Mouse (Mus musculus) kidney, postnatal 10 days (tissue): ENCODE results near the gene 1810010D01Rik.

Source experiments
- DNase-seq: peaks from one replicate; pipeline ENCODE4 v3.0.0; 2021; ENCODE audit warnings: mixed read lengths

1810010D01Rik gene

DNA sequence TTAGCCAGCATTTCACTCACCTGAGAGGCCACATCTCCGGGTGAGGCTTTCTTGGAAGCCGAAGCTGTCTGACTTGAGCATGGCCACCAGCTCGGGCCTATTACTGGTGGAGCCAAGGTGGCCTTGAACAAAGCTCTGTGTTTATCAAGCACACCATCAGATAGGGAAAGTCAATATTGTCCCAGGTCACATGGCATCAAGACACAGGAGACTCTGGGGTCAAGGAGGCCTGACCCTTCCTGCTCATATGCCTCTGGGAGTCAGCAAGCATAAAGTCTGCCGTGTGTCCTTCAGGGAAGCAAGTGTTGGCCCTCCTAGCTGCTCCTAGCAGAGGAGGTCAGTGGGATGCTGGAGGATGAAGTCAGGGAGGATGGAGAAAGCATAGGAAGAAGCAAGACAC, at the start of gene 1810010D01Rik:
Gene 1810010D01Rik (minus strand): TSS at position 114 of the 400 bp plus-strand sequence.
- no peak for DNase-seq

DNA sequence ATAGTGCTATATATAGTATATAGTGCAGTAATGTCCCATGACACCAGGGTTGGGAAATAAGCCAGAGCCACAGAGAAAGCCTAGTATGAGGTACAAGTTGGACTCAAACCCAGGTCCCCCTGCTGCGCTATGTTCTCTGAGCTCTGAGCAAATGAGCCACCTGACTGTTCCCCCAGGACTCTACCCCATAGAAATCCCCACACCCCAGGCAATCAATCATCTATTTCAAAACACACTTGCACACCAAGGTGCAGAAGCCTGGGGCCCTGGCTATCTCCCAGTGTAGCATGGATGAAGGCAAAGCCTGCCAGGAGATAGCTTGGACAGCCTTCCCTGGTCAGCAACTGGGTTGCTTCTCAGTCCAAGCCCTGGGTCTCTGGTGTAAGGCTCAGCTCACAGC, 48.2 kb upstream of the 1810010D01Rik start:
- DNase-seq: no peak

DNA sequence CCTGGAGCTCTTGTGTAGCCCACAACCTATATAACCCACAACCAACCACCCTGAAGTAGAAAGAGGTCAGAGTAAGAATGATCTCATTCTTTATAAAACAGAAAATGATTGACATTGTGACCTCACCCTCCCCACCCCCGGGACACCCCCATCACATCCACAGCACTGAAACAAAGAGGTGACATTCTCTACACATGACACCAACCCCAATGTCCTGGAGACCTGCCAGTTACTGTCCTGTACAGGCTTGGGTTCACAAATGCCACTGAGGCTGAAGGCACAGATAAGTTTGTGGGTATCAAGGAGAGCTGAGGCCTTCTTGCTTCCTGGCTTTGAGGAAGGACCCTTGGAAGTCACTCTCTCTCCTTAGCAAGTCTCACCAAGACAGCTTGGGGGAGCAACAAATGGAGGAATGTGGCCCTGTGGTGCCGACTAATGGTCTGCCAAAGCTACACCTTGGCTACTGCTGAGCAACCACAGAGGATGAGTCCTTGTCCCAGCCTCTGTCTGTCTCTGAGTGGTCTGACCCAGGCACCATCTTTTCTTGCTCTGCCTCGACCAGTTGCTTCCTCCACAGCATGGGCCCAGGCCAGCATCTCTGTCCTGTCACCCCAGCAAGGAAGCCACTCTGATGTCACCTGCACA, 46.2 kb upstream of the 1810010D01Rik start:
- no peak for DNase-seq

DNA sequence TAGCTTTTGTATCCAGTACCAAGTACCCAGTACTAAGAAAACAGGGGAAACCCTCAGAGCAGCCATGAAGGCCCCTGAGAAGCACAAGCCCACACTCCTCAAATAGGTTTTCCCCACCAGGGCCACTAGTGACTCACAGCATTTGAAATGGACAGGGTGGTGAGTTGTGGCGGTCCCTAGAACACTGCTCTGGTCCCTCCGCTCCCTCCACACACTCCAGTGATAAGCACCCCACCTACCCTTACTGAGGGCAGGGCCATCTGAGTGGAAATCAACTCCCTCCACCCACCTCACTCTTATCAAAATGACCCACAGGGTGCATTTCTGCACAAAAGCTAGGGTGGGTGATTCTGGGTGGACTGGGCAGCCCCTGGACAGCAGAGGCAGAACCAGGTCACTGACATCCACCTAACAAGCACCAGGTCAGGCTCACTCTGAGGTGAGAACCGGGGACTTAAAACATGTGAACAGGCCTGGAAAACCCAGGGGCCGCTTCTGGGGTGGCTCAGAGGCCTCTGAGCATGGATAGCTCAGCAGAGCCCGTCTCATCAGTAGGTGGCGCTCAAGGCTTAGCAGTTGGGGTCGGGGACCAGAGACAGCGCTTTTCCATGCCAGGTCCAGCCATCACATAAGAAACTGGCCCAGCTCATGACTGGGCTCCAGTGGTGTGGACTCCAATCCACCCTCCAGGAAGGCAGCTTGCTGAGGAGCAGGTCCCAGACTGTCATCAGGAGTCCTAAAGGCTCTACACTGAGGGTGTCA, 45.0 kb upstream of the 1810010D01Rik start:
- DNase-seq: peak; percentile 92

DNA sequence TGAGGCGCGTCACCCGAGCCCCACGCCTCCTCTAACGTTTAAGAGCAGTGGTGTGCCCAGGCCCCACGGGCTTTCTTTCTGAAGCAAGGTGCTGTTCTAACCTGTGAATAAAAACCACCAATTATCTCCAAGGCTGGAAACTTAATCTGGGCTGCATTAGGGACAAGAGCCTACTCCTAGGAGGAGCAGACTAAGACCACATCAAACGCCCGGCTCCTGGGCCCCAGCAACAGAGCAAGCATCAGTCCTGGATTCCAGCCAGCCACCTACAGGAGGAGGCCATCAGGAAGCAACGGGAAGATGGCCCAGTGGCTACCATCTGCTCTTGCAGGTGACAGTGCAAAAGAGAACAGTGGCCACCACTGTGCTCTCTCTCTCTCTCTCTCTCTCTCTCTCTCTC, 42.3 kb upstream of the 1810010D01Rik start:
- no peak for DNase-seq

DNA sequence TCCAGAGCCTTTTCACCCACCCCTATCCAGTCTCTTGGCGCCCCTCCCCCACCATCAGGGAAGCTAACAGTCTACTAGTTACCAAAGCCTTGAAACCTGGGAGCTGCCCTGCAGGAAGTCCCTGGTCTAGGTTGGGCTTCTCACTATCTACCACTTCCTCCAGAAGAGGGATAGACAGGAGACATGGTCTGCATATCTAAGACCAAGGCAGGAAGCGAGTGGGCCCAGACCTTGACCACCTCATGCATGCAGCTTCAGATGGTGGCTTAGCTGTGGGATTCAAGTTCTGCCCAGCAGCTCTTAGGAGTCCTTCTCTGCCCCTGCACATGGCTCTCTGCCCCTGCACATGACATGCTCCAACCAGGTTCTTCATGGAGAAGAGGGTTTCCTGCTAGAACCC, 41.0 kb upstream of the 1810010D01Rik start:
- DNase-seq: no peak

DNA sequence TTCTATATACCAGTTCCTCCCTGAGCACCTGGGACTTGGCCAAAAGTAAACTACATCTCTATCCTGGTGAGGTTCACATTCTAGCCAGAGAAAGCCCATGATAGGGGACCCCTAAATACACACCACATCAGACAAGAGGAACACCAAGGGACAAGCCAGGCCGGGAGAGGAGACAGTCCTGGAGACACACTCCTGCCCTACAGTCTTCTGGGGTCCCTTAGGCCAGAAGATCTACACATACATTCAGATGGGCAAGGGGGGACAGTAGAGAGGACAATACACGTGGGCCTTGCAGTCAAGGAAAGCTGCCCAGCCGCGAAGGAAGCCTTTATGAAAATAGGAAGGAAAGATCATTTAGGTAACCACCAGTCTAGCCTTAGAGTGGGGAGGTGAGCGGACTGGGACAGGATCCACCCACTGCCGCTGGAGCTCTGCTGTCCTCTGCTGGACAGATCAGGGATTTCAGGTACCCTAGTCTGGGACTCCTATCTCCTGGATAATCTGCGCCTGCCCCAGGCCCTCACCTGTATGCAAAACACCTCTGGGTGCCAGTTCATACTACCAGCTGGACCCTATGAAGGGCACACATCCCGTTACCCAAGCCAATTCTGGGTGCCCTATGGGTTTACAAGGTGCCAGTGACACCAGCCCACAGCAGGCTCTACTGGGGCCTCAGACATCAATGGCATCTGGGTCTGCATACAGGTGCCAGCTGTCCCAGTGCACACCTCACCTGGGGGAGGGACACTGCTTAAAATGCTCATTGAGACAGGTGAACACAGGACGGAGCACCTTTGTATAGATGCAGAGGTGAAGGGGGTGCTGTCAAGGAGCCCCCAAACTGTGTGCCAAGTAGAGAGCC, 35.2 kb upstream of the 1810010D01Rik start:
- peak; percentile 93 for DNase-seq

DNA sequence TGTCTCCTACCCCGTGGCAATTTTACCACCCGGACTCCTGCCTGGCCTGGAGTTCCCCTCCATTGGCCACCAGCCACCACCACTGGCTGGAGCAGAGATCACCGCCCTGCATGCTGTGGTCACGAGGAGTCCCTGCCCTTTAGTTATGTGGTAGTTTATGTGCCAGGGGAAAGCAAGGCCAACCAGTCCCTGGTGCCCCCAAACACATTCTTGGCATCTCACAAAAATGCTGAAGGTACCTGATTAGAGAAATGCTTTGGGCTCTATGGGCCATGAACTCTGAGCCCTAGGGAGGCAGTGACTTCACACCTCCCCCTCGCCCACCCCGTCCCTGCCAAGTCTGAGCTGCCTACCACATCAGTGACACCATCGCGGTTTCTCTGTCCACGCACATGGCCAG, 34.1 kb upstream of the 1810010D01Rik start:
- peak; percentile 80 for DNase-seq

DNA sequence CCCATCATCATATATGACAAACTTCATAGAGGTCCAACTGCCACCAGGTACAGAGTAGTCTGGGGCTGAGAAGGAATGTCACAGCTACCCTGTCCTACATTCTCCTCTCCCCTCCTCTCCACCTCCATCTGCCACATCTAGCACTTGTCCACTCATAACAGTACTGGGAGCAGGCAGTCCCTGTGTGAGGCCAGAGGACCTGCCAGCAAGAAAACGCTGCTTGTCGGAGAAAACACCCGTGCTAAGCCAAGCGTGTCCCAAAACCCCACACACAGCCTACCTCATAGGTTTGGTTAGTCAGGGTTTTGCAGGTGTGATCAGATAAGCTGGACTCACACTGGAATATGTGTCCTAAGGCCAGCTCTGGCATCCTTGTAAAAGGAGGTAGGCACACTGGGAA, 33.0 kb upstream of the 1810010D01Rik start:
- DNase-seq: no peak

DNA sequence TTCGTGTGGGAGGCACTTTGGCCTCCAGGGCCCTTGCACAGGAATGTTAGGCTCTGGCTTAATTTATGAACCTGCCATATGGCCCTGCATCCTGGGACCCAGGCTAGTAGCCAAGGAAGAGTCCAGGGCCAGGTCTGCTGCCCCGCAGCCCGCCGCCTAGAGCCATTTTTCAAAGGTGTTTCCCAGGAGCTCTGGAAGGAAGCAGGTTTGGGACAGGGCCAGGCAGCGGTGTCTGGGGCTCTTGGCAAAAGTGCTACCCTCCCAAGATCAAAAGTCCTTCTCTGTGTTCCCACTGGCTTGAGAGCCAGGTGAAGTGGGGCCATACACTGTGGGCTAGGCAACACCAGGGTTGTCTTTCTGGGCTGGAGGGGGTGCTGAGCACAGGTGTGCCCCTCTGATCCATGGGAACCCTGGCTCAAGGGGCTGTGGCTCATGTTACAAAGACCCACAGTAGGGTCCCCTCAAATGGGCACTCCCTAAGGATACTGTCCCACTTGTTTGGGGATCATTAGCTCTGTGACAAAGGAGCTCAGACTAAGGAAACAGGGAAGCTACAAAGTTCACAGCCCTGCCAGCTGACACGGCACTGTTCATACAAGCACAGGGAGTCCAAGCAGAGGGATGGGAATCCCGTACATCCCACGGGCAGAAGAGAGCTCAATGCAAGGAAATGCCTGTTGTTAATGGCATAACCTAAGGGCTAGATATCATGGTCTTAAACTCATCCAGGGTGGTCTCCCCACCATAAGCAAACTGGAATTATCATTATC, 32.0 kb upstream of the 1810010D01Rik start:
- DNase-seq: peak; percentile 52

DNA sequence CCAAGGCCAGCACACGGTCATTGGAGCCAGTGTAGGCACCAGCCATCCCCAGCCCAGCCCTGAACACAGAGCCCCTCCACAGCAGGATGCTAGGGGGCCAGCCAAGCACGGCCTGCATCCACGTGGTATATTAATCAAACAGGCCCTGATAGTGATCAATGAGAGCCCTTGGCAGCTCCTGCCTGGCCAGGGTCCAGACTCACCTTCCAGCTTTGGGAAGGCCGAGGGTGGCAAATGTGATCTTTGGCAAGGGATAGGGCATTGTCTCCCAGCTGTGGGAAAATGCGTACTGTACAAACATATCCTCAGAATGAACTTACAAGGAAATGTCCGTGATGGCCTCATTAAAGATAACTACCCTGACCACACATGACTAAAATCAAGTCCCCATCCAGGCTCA, 31.2 kb upstream of the 1810010D01Rik start:
- DNase-seq: peak; percentile 46

DNA sequence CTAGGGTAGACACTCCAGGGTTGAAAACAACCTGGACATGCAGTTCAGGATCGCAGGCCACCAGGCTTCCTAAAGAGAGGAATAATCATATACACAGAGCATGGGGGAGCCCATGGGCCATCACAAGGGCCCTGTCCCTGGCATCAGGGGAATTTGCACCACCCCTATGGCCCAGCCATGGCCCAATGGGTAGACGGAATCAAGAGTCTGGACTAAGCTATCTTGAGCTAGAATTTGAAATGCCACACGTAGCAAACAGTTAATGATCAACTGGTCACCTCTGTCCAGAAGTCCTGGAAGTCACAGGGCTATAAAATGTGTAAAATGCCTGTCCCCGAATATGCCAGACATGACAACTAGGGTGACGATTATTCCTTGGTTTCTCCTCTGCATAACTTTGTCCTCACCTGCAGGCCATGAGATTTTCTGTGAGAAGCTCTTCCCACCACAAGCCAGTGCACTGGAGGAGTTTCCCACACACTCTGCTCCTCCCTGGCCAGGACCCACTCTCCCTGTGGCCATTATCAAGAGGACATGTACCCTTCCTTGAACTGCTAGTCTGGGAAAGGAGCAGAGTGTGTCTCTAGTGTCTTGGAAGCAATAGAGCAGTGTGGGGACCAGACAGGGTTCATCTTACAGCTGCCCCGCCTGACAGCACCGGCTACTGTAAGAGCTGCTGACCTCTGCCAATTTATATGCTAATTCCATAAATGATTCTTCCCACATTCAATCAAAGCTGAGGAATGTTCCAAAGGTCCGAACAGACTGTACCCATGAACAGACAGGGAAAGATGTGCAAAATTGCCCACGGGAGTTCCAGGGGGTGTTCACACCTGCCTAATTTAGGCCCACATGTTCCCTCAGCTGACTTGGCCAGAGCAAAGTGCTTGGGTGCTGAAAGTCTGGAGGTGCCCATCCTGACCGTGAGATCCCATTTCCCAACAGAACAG, 27.2 kb upstream of the 1810010D01Rik start:
- DNase-seq: peak; percentile 66

DNA sequence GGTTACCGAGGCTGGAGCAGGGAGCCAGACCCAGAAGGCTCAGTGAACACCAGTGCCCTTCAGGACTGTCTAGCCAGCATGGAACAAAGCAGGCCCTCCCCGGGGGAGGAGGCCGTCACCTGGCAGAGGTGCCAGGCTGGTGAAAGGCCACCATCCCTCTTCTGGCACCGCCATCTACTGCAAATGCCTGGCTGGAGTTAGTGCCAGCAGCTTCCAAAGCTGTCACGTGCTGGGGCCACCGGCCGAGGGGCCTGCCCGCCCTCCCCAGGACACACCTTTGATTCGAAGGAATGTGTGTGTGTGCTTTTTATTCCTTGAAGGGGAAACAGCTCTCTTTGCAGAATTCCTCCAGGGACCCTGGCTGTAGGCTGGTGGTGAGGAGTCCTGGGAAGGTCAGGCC, 23.7 kb upstream of the 1810010D01Rik start:
- peak; percentile 87 for DNase-seq

DNA sequence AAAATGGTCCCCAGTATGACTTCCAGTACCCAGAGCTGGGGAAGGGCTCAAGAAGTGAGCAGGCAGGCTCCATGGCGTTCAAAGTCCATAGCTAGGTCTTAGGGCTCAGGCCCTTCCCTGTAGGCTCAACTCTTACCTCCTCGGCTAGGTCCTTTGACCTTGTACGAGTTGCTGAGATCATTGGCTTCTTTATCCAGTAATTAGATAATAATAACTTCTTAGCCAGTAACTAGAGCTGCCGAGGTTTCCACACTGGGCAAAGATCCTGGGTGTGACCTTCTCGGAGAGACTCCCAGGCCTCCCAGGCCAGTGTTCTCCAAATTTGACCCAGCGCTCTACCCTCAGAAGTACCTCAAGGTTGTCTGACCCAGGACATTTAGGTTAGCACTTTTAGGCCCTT, 18.7 kb upstream of the 1810010D01Rik start:
- DNase-seq: no peak

DNA sequence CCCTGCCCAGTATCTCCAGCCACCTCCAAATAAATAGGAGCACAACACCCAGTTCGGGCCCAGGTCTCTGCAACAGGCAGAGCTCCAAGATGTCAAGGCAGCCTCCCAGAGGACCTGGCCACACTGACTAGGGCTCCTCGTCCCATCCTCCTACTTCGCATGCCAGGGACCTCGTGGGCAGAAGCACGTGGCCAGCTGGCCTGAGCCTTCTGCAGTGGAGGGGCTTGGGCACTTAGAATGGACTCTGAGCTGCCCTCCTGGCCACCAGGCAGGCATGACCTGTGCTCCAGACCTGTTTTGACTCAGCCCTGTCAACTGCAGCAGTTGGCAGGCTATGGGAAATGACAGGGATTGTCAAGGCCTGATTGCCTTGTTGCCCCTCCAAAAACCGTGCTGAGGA, 17.7 kb upstream of the 1810010D01Rik start:
- peak; percentile 56 for DNase-seq

DNA sequence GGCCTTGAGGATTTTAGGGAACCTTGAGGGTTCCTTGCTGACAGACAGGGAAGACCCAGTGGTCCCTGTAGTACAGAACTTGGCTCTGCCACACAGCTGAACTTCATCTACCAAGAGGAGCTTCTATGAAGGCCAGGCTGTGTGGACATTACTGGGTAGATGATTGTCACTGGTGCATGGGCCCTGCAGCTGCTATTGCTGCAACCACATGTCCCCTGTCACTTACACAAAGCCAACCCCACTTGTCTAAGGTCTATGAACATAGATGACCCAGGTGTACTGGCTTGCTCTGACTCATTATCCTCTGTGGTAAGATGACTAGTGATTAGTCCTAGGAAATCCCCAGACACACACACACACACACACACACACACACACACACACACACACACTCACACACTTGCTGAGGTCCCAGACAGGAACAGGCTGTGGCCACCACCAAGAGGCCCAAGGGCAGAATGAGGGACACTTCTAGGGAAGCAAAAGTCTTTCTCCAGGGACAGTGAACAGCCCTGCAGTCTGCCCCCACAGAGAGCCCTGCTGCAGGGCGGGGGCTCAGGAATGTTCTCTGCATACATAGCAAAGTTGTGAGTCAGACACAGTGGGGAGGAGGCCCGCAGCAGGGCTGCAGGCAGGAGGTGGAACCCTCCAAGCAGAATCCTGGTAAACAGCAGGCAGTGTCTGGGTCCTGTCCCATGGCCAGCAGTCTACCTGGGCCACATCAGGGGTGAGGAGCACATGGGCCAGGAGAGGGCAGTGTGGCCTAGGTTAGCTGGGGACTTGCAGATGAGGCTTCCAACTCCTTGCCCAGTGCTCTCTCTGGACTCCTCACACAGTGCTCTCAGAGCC, 14.1 kb upstream of the 1810010D01Rik start:
- DNase-seq: peak; percentile 79

DNA sequence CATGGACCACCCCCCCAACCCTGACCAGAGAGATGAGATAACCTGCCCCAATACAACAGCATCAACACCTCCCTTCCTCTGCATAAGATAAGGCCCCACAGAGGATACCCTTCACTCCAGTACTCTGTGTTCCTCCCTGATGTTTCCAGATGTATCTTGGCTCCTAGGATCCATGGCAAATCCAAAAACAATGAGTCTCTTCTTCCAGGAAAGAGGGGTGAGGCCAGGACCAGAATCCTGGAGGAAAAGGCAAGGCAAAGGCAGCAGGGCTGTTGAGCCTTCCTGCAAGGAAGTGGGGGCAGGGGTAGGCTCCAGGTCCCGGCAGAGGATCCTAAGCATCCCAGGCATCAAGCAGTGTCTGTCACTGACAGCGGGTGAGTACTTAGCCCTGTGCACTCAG, 13.4 kb upstream of the 1810010D01Rik start:
- no peak for DNase-seq

DNA sequence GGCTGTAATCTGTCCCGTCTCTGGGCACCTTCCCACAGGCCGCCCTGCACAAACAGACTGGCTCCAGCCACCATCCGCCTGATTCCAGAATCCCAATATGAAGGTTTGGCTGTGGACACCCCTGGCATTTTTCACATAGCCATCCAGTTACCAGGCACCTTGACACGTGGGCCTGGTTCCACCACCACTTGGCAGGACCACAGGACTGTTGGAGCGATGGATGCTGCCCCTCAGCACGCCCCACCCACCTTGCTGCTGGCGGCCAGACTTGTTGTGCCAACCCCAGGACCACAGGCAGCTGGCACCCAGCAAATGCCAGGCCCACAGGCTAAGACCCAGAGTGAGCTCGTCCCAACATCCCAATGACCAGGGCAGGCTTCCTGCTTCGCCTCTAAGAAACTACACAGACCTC, 11.5 kb upstream of the 1810010D01Rik start:
- no peak for DNase-seq

DNA sequence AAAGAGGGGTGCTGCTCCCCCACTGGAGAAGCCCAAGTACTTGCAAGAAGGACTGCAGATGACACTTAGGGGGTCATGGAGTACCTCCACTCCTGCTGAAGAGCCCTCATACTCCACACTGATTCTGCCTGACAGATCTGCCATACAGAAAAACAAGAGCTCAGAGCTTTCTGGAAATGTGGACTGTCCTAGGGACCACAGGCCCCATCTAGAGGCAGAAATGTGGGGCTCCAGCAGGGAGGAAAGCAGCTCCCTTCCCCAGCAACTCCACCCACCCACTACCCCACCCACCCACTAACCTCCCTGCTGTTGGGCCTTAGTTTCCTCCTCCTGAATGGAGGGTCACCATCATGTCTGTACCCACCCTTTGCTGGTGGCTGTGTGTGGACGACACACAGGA, 8.7 kb upstream of the 1810010D01Rik start:
- DNase-seq: peak; percentile 68

DNA sequence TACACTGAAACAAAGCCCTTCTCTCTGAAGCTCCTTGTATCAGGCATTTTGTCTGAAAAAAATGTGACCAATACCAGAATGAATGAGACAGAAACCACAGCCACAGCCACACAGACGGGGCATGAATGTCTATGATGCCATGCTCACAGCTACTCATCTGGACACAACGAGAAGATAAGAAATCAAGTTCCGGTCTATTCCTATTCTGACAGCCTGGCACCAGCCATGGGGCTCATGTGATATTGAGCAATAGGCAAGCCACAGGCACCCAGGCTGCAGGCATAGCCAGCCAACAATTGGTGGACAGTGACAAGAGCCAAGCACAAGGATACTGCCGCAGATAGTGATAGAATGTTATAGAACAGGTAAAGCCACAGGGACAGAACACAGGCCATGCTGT, 7.6 kb upstream of the 1810010D01Rik start:
- no peak for DNase-seq
